Mouse (Mus musculus): ENCODE data around the gene Lsamp. TPM values are rescaled to one million over a fixed set of nuclear protein-coding genes. Genes with fewer than 3 reads are reported as not detected.
A peak's percentile ranks its signal among the peaks of the same experiment; 100 is the strongest.

Lsamp gene
- polyA plus RNA-seq, 1 experiment from 2014 or later: 0.75 TPM

GRCm38 (mm10) chr16:40897768-40898327 lies 913.7 kb downstream of the Lsamp start:
- ATAC-seq (ENCODE audit: borderline replicate concordance, extremely low read depth, low FRiP score, low TSS enrichment): no peak
- Histone ChIP-seq H3K36me3 (no peaks in the 10 kb centered on the region), H3K9me3 (no peaks in the 10 kb centered on the region), H3K4me3 (no peak overlapping the region), H3K27me3 (no peaks in the 10 kb centered on the region), H3K4me1 (no peaks in the 10 kb centered on the region), H3K27ac (no peak overlapping the region), H3K9ac (no peak overlapping the region), H3K4me2 (no peak overlapping the region)
- 51% methylated on average over 4 of the region's 4 CpGs for WGBS

GRCm38 (mm10) chr16:40907892-40908291 lies 923.7 kb downstream of the Lsamp start:
- H3K9me3 ChIP-seq: no peaks in the 10 kb centered on the region
- no peak overlapping the region for H3K27ac ChIP-seq
- no peaks in the 10 kb centered on the region for H3K27me3 ChIP-seq
- H3K4me2 ChIP-seq: no peak overlapping the region
- 55% methylated on average over 1 of the region's 1 CpGs for WGBS
- H3K36me3 ChIP-seq: no peaks in the 10 kb centered on the region
- no peaks in the 10 kb centered on the region for H3K4me1 ChIP-seq
- no peak overlapping the region for H3K4me3 ChIP-seq
- ATAC-seq (ENCODE audit: borderline replicate concordance, extremely low read depth, low FRiP score, low TSS enrichment): no peak
- H3K9ac ChIP-seq: no peak overlapping the region

GRCm38 (mm10) chr16:40914141-40914540 lies 930.0 kb downstream of the Lsamp start:
- Histone ChIP-seq H3K9me3 (no peaks in the 10 kb centered on the region), H3K4me3 (no peak overlapping the region), H3K27ac (no peak overlapping the region), H3K4me2 (no peak overlapping the region), H3K9ac (no peak overlapping the region), H3K36me3 (no peaks in the 10 kb centered on the region), H3K27me3 (no peaks in the 10 kb centered on the region), H3K4me1 (no peaks in the 10 kb centered on the region)
- WGBS: 79% methylated on average over 2 of the region's 2 CpGs
- no peak for ATAC-seq (ENCODE audit: borderline replicate concordance, extremely low read depth, low FRiP score, low TSS enrichment)

- Histone ChIP-seq H3K4me3 (no peak overlapping the region), H3K27me3 (no peaks in the 10 kb centered on the region), H3K4me2 (no peak overlapping the region), H3K9ac (no peak overlapping the region), H3K36me3 (no peaks in the 10 kb centered on the region), H3K27ac (no peak overlapping the region), H3K4me1 (no peaks in the 10 kb centered on the region), H3K9me3 (no peaks in the 10 kb centered on the region)
- no peak for ATAC-seq (ENCODE audit: borderline replicate concordance, extremely low read depth, low FRiP score, low TSS enrichment)
- WGBS: 78% methylated on average over 4 of the region's 4 CpGs
Observed at GRCm38 (mm10) chr16:40930596-40930995, 946.4 kb downstream of the Lsamp start.

GRCm38 (mm10) chr16:40942266-40942665 lies 958.1 kb downstream of the Lsamp start:
- Histone ChIP-seq H3K4me3 (no peak overlapping the region), H3K36me3 (no peaks in the 10 kb centered on the region), H3K27me3 (no peaks in the 10 kb centered on the region), H3K27ac (no peak overlapping the region), H3K4me2 (no peak overlapping the region), H3K9me3 (no peaks in the 10 kb centered on the region), H3K4me1 (no peaks in the 10 kb centered on the region), H3K9ac (no peak overlapping the region)
- ATAC-seq (ENCODE audit: borderline replicate concordance, extremely low read depth, low FRiP score, low TSS enrichment): no peak
- WGBS: 71% methylated on average over 3 of the region's 3 CpGs

- Histone ChIP-seq H3K4me2 (no peak overlapping the region), H3K9ac (no peak overlapping the region), H3K27ac (no peak overlapping the region), H3K36me3 (no peaks in the 10 kb centered on the region), H3K9me3 (no peaks in the 10 kb centered on the region), H3K4me3 (no peak overlapping the region), H3K27me3 (no peaks in the 10 kb centered on the region), H3K4me1 (no peaks in the 10 kb centered on the region)
- ATAC-seq (ENCODE audit: borderline replicate concordance, extremely low read depth, low FRiP score, low TSS enrichment): peak; percentile 55; the same call in 1 of the 2 replicates
- WGBS: 19% methylated on average over 1 of the region's 1 CpGs
Observed at GRCm38 (mm10) chr16:40945834-40946233, 961.7 kb downstream of the Lsamp start.

GRCm38 (mm10) chr16:40948013-40948412 lies 963.9 kb downstream of the Lsamp start:
- Histone ChIP-seq H3K4me2 (no peak overlapping the region), H3K4me1 (no peaks in the 10 kb centered on the region), H3K4me3 (no peak overlapping the region), H3K9ac (no peak overlapping the region), H3K27me3 (no peaks in the 10 kb centered on the region), H3K36me3 (no peaks in the 10 kb centered on the region), H3K9me3 (no peaks in the 10 kb centered on the region), H3K27ac (no peak overlapping the region)
- no peak for ATAC-seq (ENCODE audit: borderline replicate concordance, extremely low read depth, low FRiP score, low TSS enrichment)

- Histone ChIP-seq H3K27me3 (no peaks in the 10 kb centered on the region), H3K27ac (no peak overlapping the region), H3K4me1 (no peaks in the 10 kb centered on the region), H3K9ac (no peak overlapping the region), H3K36me3 (no peaks in the 10 kb centered on the region), H3K4me3 (no peak overlapping the region), H3K4me2 (no peak overlapping the region), H3K9me3 (no peaks in the 10 kb centered on the region)
- WGBS: 66% methylated on average over 2 of the region's 2 CpGs
- no peak for ATAC-seq (ENCODE audit: borderline replicate concordance, extremely low read depth, low FRiP score, low TSS enrichment)
Observed at GRCm38 (mm10) chr16:40959211-40959610, 975.0 kb downstream of the Lsamp start.

- no peak for ATAC-seq (ENCODE audit: borderline replicate concordance, extremely low read depth, low FRiP score, low TSS enrichment)
- Histone ChIP-seq H3K27ac (no peak overlapping the region), H3K27me3 (no peaks in the 10 kb centered on the region), H3K9ac (no peak overlapping the region), H3K4me2 (no peak overlapping the region), H3K4me3 (no peak overlapping the region), H3K4me1 (no peaks in the 10 kb centered on the region), H3K9me3 (no peaks in the 10 kb centered on the region), H3K36me3 (no peaks in the 10 kb centered on the region)
- WGBS: 39% methylated on average over 1 of the region's 1 CpGs
Observed at GRCm38 (mm10) chr16:40960586-40960985, 976.4 kb downstream of the Lsamp start.

- Histone ChIP-seq H3K9ac (no peak overlapping the region), H3K4me2 (peak overlapping the region; percentile 48), H3K9me3 (no peaks in the 10 kb centered on the region), H3K27me3 (no peaks in the 10 kb centered on the region), H3K27ac (no peak overlapping the region), H3K36me3 (no peaks in the 10 kb centered on the region), H3K4me1 (no peaks in the 10 kb centered on the region), H3K4me3 (no peak overlapping the region)
- WGBS: 24% methylated on average over 17 of the region's 17 CpGs
- ATAC-seq (ENCODE audit: borderline replicate concordance, extremely low read depth, low FRiP score, low TSS enrichment): peak; percentile 94; the same call in 1 of the 2 replicates
Observed at GRCm38 (mm10) chr16:40968088-40968860, 984.1 kb downstream of the Lsamp start.

GRCm38 (mm10) chr16:40971382-40971781 lies 987.2 kb downstream of the Lsamp start:
- WGBS: 56% methylated on average over 3 of the region's 3 CpGs
- no peak overlapping the region for H3K4me2 ChIP-seq
- no peaks in the 10 kb centered on the region for H3K4me1 ChIP-seq
- ATAC-seq (ENCODE audit: borderline replicate concordance, extremely low read depth, low FRiP score, low TSS enrichment): no peak
- no peaks in the 10 kb centered on the region for H3K9me3 ChIP-seq
- H3K4me3 ChIP-seq: no peak overlapping the region
- no peaks in the 10 kb centered on the region for H3K27me3 ChIP-seq
- no peak overlapping the region for H3K9ac ChIP-seq
- H3K36me3 ChIP-seq: no peaks in the 10 kb centered on the region
- H3K27ac ChIP-seq: no peak overlapping the region

- 53% methylated on average over 2 of the region's 2 CpGs for WGBS
- ATAC-seq (ENCODE audit: borderline replicate concordance, extremely low read depth, low FRiP score, low TSS enrichment): no peak
Observed at GRCm38 (mm10) chr16:40974084-40974483, 989.9 kb downstream of the Lsamp start.

More at GRCm38 (mm10) chr16:40974084-40974483, 989.9 kb downstream of the Lsamp start:
- no peaks in the 10 kb centered on the region for H3K27me3 ChIP-seq
- H3K9me3 ChIP-seq: no peaks in the 10 kb centered on the region
- H3K4me3 ChIP-seq: no peak overlapping the region
- H3K4me2 ChIP-seq: no peak overlapping the region
- no peak overlapping the region for H3K27ac ChIP-seq
- H3K9ac ChIP-seq: no peak overlapping the region
- H3K36me3 ChIP-seq: no peaks in the 10 kb centered on the region
- no peaks in the 10 kb centered on the region for H3K4me1 ChIP-seq
